Comparison of ENCODE assay signal across 8 mouse cellular contexts in the genomic region with DNA sequence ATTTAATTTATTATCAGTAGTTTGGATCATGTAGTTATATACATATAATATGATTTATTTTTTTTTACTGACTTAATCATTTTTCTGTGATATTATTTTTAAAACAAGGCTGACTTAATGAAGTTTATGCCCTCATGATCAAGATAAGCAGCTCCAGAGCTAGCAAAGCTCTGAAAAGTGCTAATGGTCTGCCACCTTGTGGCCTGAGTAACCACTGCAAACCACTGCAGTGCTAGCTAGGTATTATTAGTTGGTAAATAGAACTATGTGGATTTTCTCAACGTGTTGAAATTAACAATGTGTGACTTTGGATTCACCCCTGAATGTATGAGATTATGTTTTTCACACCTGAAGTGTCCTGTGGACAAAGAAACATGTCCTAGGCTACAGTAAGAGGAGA. TPM values are rescaled to one million over a fixed set of nuclear protein-coding genes. Genes with fewer than 3 reads are reported as not detected.
DNase-seq lines count a peak whose midpoint lies in the region; ATAC-seq and TF ChIP-seq lines count a peak whose summit lies in the region.

No protein-coding gene starts in this region.

- WGBS in hindbrain, postnatal 0 days: 6% methylated on average over 1 of the region's 1 CpGs
- WGBS in midbrain, embryonic 11.5 days: 5% methylated on average over 1 of the region's 1 CpGs

- H3K36me3 ChIP-seq in hindbrain, postnatal 0 days (ENCODE audit: insufficient read depth, low read length): no peaks in the 10 kb centered on the region
- no peaks in the 10 kb centered on the region for H3K36me3 ChIP-seq in midbrain, embryonic 11.5 days (ENCODE audit: control insufficient read depth, insufficient read depth, low read length)

- no peak overlapping the region for H3K4me2 ChIP-seq in hindbrain, postnatal 0 days (ENCODE audit: low read depth, low read length)
- no peak overlapping the region for H3K4me2 ChIP-seq in midbrain, embryonic 11.5 days

- ATAC-seq in hindbrain, postnatal 0 days: peak; percentile 88
- peak; percentile 83 for ATAC-seq in midbrain, embryonic 11.5 days (ENCODE audit: low FRiP score)

- H3K9me3 ChIP-seq in hindbrain, postnatal 0 days (ENCODE audit: low read length): no peaks in the 10 kb centered on the region
- no peaks in the 10 kb centered on the region for H3K9me3 ChIP-seq in midbrain, embryonic 11.5 days (ENCODE audit: control insufficient read depth, low read length)

- H3K9ac ChIP-seq in hindbrain, postnatal 0 days (replicated peaks; ENCODE audit: low read length): no peak overlapping the region
- no peak overlapping the region for H3K9ac ChIP-seq in midbrain, embryonic 11.5 days (ENCODE audit: low read length)

- no peaks in the 10 kb centered on the region for H3K27me3 ChIP-seq in hindbrain, postnatal 0 days (ENCODE audit: insufficient read depth, low read length)
- no peaks in the 10 kb centered on the region for H3K27me3 ChIP-seq in midbrain, embryonic 11.5 days (ENCODE audit: control insufficient read depth, insufficient read depth, low read length)

- H3K4me1 ChIP-seq in hindbrain, postnatal 0 days (ENCODE audit: insufficient read depth, low read length): no peaks in the 10 kb centered on the region
- no peaks in the 10 kb centered on the region for H3K4me1 ChIP-seq in midbrain, embryonic 11.5 days (ENCODE audit: control insufficient read depth, insufficient read depth, low read length)

- TF ChIP-seq CTCF in hindbrain, postnatal 0 days (IDR thresholded peaks at IDR 0.05; ENCODE audit: low read depth): peak; percentile 86

- DNase-seq in 3T3-L1 (ENCODE audit: low read depth, low spot score): peak; percentile 79
- DNase-seq in A20 (ENCODE audit: low read depth, low spot score): peak; percentile 3
- peak; percentile 31 for DNase-seq in embryo, embryonic 11.5 days (ENCODE audit: low read depth, low spot score)
- peak; percentile 86 for DNase-seq in hindbrain, postnatal 0 days (ENCODE audit: low spot score)
- peak; percentile 11 for DNase-seq in left cerebral cortex, adult 11 months (ENCODE audit: low spot score)
- no peak for DNase-seq in midbrain, embryonic 11.5 days (ENCODE audit: low spot score, missing footprints)
- peak; percentile 43 for DNase-seq in urinary bladder, postnatal 25 days (ENCODE audit: low spot score)
- no peak for DNase-seq in thymus, postnatal 36 days

- H3K27ac ChIP-seq in hindbrain, postnatal 0 days: no peak overlapping the region
- H3K27ac ChIP-seq in midbrain, embryonic 11.5 days (ENCODE audit: low read depth, low read length): no peak overlapping the region

- H3K4me3 ChIP-seq in hindbrain, postnatal 0 days (ENCODE audit: low read length): no peak overlapping the region
- H3K4me3 ChIP-seq in midbrain, embryonic 11.5 days (ENCODE audit: low read depth, low read length): no peak overlapping the region

RNA-seq across cellular contexts. Expression of gene Mroh9, which starts 15.0 kb away (rescaled TPM):
- total RNA-seq in hindbrain, postnatal 0 days (2014; rRNA removed): not detected in 2 replicates
- polyA plus RNA-seq in hindbrain, postnatal 0 days (2015; fragmentation: Nextera tagmentation; extraction: Ambion mirVana): not detected in 2 replicates
- polyA plus RNA-seq in midbrain, embryonic 11.5 days (2014; fragmentation: Nextera tagmentation; extraction: Ambion mirVana): not detected in 2 replicates

Comparison
In these comparisons a context has a peak if more than half of its experiments do, and no peak if none do; other contexts are left out.
1. DNase-seq: peak in 3T3-L1 (single experiment), A20 (single experiment), embryo, embryonic 11.5 days (single experiment), hindbrain, postnatal 0 days (single experiment), left cerebral cortex, adult 11 months (single experiment) and urinary bladder, postnatal 25 days (single experiment); none in midbrain, embryonic 11.5 days (single experiment) and thymus, postnatal 36 days (0 of 2).